Mouse (Mus musculus): ENCODE results near the gene Purb.

The Purb gene

DNA sequence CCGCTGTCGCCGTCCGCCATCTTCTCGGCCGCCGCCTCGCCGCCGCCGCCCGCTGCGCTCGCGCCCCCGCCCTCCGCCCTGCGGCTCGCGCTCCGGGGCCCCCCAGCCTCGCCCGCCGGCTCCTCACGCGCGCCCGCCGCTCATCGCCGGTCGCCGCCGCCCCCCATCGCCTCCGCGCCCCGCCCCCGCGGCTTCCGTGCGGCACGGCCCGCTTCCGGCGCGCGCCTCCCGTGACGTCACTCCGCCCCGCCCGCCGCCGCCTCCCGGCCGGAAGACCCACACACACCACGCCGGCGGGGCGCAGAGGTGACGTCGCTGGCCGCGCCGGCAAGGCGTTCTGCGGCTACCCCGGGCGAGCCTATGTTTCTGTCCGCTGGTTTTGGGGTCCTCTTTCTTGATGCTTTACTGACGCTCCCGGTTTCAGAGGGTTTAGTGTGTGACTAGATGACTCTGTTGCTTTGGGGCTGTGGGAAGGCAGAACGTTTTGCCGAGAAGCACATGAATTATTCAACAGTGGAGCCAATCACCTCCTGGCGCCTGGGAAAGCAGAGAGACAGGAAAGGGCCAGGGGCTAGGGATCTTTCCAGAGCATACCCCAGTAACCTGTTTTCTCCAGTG is at the start of gene Purb:
TSS of gene Purb (minus strand) at position 51 of the 618 bp plus-strand sequence.
- DNase-seq = peak; percentile 94 to 95

DNA sequence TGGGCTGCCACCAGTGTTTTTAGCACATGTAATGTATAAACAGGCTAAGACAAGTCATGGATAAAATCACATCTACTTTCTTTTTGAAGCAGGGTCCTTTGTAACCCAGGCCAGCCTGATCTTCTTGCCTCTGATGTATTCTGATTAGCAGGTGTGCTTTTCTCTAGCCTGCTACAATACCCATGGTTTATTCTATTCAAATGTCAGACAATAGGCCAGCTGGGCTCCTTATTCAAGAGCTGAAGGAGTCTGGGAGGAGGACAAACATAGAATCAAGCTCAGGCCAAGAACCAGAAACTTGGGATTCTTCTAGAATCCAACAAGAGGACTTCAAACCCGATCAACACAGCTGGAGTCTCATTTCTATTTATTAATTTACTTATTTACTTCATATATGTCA is 49.5 kb upstream of the Purb start:
- DNase-seq = no peak

DNA sequence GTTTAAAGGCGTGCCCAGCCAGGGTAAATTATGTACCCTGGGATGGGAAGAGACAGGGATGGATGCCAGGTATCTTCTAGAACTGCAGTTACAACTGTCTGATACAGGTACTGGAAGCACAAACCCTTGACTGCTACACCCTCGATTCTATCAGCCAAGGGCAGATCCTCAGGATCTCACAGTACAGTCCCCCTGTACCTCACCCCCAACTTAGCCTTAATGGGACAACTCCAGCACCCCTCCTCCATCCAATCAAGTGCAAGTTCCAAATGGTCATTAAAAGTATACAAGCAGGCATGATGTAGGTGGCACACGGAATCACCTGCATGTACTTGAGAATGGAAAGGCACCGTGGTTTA is 49.1 kb upstream of the Purb start:
- DNase-seq = no peak

DNA sequence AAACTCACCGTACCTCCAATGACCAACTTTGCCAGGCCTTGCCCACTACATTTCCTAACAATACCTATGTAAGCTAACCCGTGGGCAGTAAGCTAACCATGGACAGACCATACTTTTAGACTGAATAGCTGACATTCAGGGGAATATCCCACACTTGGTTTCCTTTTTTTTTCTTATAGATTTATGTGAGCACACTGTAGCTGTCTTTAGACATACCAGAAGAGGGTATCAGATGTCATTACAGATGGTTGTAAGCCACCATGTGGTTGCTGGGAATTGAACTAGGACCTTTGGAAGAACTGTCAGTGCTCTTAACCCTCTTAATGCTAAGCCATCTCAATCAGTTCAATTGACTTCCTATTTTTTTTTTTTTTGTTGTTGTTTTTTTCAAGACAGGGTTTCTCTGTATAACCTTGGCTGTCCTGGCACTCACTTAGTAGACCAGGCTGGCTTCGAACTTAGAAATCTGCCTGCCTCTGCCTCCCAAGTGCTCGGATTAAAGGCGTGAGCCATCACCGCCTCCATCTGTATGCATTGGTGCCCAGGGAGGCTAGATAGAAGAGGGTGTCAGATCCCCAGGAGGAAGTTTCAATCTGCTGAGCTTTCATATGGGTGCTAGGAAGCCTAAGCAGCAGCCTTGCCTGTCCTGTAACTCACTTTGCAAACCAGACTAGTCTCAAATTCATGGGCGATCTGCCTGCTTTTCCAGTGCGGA is 48.6 kb upstream of the Purb start:
- DNase-seq = no peak

DNA sequence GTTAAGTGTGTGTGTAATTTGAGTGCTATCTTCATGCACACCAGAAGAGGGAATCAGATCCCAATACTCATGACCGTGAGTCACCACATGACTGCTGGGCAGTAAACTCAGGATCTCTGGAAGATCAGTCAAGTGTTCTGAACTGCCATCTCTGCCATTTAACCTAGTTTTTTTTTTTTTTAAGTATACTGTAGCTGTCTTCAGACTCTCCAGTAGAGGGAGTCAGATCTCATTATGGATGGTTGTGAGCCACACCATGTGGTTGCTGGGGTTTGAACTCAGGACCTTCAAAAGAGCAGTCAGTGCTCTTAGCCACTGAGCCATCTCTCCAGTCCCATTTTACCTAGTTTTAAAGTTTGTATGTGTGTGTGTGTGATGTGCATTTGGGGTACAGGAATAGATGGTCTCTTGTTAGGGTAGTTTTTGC is 48.0 kb upstream of the Purb start:
- no peak for DNase-seq

DNA sequence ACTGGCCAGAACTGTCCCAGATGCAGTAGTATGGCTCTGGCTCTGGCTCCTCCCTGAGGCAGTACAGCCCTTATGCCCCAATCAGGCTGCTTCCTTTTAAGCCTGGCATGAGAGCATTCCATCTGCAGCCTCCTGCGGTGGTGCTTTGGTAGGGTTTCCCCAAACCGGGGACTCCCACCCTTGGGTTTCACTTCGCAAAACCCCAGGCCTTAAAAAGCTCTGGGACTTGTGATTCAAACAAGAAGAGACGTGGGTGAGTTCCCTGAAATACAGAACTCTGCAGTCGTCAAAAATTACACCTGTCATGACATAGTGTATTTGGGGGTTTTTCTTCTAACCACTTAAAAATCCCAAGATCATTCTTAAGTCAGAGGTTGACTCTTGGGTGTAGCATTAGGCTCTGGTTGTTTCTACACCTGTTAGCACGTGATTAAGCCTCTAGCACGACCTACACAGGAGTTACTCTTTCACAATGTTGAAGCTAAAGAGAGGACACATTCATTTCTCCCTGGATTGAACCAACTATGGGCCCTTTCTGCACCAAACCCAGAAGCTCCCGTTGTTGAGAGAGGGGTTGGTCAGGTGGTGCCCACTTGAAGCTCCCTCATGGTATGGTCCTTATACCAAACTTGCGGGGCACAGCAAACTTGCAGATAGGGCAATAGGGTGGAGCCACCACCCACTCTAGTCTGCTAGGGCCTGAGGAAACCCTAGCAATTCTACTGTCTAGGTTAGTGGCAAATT is 47.2 kb upstream of the Purb start:
- DNase-seq = peak in 1 of 2 experiments; percentile 25

DNA sequence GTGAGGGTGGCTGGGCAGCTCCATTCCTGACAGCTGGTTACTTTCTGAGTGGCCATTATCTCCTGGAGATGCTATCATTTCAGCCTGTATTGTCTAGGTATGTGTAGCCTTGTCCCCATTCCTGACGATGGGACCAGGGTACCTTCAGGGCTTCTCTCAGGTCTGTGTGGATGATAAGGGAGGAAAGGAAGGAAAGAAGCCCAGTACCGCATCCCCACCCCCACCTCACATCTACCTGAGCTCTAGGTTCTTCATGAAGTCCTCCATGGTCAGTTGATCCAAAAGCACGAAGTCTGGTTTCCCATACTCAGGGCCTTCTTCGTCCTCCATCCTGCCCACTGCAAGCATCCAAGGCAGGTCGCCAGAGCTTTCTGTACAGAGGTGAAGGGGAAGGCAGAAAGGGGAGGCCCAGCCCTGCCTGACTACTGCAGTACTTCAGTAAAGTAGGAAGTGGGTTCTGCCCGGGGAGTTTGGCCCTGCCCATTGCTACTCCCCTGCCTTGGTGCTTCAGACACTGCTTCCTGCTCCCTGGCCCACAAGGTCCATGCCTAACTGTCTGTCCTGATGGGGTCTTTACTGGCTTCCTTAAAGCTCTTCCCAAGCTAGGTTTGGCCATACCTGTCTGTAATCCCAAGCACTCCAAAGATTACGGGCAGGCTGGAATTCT is 44.9 kb upstream of the Purb start, which contains the start of gene Myo1g:
TSS of gene Myo1g (minus strand) at position 459 of the 667 bp plus-strand sequence.
- DNase-seq = peak; percentile 64 to 67

DNA sequence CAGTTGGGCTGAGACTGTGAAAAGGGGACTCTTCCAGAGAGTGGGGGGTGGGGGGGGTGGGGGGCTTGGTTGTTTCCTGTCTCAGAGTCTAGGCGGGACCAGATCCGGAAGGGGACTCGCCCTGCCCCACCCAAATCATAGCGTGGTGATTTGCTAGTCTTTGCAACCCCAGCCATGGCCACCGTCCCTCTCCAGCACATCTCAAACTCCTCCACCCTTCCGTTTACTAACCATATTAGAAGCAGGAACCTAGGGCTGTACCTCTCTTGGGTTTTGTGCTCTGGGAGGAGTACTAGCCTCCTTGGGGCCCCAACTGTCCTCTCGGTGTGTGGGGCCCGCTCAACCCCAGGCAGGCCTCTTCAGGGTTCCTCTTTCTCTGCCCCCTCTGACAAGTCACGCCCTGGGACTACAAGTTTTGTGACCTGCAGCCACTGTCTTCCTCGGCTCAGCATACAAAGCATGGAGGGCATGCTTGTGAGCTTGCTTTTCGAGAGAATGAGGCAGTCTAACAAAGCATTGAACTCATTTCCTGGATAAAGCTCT is 43.8 kb upstream of the Purb start:
- peak; percentile 55 to 66 for DNase-seq

DNA sequence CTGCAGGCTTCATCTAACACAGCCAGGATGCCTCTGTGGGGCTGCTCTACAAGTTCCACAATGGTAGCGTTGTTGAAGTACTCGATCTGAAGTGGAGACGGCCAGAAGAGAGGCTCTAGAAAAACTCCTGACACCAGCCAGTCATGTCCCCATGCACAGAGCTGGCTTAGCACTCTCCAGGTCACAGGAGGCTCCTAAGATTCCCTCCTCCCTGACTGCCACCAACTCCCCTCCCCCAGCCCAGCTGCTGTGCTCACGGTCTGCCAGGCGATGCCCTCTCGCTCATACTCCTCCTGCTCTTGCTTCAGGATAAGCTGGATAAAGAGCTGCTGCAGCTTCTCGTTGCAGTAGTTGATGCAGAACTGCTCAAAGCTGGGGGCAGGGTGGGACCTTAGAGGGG is 39.1 kb upstream of the Purb start:
- DNase-seq = peak in 1 of 2 experiments; percentile 43

DNA sequence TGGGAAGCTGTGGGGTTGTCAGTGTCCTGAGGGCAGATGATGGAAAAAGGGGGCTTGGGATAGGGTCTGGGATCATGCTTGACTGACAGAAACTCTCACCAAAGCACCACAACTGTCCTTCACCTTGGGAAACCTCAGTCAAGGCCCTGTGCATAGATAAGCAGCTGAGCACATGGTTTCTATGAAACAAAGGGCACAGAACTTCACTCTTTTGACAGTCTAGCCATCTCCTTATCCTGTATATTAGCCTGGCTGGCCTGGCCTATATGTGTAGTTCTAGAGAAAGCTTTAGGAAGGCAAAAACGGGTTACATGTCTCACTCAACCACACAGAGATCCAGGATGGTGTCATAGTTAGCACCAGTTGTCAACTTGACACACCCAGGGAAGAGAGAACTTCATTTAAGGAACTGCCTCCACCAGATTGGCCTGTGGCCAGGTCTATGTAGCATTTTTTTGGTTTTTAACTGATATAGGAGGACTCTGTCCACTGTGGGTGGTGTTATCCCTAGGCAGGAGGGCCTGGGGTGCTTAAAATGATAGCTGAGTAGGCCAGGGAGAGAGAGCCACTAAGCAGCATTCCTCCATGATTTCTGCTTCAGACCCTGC is 32.7 kb upstream of the Purb start:
- peak in 1 of 2 experiments; percentile 5 for DNase-seq

DNA sequence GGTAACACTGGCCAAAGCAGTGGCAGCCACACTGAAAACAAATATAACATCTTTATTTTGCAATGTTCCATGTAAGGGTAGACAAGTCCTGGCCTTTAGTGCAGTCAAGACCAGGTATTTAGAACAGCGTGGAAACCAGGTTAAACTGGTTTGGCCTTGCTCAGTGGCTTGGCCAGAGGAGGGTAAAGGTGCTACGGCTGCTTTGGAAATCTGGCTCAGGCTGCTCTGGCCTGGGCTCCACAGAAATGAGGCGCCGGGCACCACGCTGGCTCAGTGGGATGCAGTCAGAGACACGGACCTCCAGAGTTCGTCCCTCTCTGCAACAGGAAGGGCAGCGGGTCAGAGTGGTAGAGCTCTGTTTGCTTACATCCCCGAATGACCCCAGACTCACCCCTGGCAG is 30.8 kb upstream of the Purb start:
- no peak for DNase-seq

DNA sequence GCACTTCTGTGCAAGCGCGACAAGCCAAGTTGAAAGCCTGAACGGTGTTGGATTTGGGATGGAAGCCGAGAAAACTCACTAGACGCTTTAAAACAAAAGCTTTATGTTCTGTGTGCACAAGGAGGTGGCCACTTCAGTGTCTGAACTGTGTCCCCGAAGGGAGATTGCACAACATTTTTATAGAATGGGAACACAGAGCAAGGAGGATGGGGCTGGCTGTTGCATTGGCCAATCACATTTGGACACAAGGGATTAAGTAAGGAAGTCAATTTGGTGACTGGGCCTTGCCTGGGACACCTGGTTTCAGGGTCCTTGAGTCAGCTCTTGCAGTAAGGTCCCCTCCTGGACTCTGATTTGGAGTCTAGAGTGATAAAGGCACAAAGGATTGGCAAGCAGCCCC is 29.0 kb upstream of the Purb start:
- DNase-seq = peak; percentile 26 to 41

DNA sequence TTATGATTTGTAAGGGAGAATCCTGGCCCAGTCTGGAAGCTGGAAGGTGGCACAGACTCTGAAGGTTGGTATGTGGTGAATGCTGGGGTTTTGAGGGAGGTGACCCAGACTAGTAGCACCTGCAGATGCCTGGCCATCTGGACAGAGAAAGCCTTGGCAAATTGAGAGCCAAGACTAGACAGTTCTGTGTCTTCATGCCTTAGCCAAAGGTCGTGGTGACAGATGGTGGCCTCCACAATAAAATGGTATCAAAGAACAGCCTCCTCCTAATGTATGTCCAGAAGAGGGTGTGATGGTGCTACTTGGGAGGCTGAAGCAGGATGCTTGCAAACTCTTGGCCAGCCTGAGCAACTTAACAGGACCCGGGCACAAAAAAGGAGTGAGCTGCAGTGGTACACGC is 28.5 kb upstream of the Purb start:
- no peak for DNase-seq

DNA sequence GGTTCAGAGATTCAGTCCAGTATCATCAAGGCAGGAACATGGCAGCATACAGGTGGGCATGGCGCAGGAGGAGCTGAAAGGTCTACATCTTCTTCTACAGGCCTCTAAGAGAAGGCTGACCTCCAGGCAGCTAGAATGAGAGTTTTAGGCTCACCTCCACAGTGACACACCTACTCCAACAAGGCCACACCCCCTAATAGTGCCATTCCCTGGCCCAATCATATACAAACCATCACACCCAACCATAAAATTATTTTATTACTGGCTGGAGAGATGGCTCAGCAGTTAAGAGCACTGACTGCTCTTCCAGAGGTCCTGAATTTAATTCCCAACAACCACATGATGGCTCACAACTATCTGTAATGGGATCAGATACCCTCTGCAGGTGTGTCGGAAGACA is 26.8 kb upstream of the Purb start:
- DNase-seq = no peak

DNA sequence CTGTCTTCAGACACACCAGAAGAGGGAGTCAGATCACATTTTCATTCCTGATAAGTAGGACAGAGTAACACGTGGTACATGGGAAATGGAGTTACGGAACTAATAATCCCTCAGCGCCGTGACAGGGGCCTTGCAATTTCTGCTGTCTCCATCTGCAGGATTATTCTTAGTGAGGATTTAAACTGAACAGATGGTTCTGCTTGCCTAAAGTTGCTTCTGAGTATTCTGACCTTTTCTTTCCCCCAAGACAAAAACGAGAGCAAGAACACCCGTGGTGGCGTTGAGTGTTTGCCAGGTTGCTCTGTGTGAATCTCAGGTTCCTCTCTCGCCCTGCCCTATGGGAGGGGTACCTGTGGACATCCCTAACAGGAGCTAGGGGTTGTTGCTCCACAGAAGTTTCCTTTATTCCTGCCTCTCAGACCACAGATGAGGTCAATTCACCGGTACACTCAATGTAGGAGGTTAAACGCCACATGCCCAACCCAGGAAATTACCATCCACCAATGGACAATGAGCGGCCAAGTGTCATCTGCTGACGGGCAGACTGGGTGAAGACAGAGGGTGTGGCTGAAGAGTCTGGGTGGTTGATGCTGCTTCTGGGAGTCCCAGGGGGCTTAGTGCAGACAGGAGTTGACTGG is 21.7 kb upstream of the Purb start:
- no peak for DNase-seq

DNA sequence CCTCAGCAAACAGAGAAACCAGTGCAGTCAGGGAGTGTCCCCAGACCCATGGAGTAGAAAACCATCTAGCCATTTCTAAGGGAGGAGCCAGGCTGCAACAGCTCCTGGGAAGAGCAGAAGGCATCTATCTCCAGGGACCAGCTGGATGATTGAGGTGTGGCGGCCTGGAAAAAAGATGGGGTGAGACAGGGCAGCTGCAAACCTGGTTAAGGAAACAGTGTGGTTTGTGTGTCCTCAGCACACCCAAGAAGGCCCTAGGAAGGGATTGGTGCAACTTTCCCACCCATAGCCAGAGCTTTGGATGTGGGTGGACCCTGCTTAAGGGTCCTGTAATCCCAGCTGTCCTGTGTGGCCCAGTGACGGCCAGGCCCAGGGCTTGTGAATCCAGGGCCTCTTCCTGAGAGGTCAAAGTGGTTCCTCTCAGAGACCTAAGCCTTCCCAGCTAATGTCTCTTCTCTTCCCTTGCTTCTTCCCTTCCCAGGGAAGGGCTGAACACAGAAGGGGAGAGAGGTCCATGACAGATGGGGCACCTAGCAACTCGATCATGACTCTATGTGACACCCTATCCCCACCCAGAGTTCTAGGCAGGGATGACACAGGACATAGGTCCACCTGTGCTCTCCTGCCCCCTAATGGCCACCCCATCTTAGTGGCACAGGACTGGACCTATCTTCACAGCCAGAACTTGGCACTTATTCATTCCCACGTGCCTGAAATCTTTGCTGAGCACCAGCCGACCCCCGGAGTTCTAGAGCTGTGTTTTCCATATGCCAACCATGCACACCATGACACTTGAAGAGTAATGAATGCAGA is 14.2 kb upstream of the Purb start:
- peak; percentile 60 to 67 for DNase-seq

DNA sequence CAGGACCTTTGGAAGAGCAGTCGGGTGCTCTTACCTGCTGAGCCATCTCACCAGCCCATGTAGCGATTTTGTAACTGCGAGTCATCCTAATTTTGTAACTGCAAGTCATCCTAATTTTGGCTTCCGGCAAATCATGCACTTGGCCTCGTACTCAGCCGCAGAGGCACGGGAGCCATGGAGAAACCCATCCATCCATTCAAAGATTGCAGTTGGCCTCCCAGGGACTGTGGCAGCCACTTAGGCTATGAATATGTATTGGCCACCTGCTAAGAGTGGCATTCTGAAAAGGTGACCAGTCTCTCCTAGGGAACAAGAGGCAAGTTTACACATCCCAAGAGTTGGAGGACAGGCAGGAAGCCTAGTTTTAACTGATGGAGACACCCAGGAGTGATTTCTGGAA is 13.5 kb upstream of the Purb start:
- DNase-seq = no peak

DNA sequence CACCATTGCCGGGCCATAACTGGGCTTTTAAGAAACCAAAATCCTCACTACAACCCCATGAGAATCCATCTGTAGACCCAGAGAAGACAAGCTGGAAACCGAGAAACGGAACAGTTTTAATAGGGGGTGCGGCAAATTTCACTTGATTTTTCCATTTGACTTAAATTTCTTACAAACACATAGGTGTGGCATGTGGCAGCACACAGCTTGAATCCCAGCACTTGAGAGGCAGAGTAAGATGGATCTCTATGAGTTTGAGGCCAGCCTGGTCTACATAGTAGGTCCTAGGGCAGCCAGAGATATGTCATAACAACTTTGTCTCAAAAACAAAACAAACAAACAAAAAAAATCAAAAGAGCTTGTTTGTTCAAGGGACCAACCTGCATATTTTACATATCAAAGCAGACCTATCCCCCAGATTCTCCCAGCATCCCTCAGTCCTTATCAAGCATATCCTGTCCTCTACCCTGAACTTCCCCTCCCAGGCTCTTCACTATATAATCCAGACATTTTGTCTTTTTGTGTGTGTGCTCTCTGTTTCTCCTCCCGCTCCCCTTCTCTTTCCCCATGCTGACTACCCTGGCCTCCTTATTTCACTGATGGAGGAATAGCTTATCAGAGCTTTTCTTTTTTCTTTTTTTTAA is 12.4 kb upstream of the Purb start:
- DNase-seq = no peak

DNA sequence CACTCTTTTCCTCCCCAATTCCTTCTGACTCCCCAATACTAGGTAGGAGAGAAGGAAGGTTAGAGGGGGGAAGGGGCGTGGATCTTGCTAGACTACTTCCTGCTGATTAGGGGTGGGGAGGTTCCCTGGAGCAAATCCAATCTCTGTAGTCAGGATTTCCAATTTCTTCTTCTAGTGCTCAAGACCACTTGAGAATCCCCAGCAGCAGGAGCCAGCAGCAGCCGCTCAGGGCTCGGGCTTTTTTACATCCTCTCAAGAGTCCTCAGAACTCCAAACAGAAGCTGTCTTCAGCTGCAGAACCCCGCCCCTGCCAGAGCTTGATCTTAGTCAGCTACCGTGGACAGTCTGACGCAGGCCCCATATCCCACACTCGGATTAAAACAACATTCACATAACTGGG is 11.8 kb upstream of the Purb start:
- peak in 1 of 2 experiments; percentile 42 for DNase-seq

DNA sequence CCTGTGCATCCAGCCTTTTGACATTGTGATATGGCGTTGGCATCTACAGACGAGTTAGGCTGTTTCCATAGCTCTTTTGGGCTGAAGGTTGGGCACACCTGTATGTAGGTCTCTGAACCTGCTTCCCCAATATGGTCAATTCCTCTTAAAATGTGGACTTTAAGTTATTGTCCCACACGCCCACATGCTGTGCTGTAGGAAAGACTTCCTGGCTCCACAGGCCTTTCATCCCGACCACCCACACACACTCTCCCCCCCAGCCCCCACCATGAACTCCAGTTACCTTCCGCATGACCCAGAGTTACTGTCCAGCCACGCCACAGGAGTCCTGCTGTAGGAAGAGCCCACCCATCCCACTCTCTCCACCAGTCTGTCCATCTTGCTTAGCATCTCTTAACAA is 11.2 kb upstream of the Purb start:
- no peak for DNase-seq

Data from lung, postnatal 4 days (tissue).